Mouse (Mus musculus) spleen, adult 2 months (tissue): ENCODE results near the gene Gdf7. TPM values are rescaled to one million over a fixed set of nuclear protein-coding genes. Genes with fewer than 3 reads are reported as not detected.

Experiments
- DNase-seq, 2 experiments: peaks; one replicate each; pipeline versions ENCODE4 v3.0.0 to v3.0.0-alpha.2; 2012 to 2021; ENCODE audit warnings: low spot score in 2 of 2, low read depth in 1 of 2
- H3K27ac ChIP-seq: fragments of 200-500 bp; 2 replicates; pipeline ENCODE4 v1.5.1; 2012; ENCODE audit warnings: low read length, inconsistent platforms; ENCODE audit not compliant: insufficient read depth
- H3K27me3 ChIP-seq: fragments of 200-500 bp; 2 replicates; pipeline ENCODE4 v1.6.1; 2012; ENCODE audit warnings: mild to moderate bottlenecking, moderate library complexity, low read length, inconsistent platforms; ENCODE audit not compliant: control insufficient read depth, insufficient read depth
- H3K36me3 ChIP-seq: fragments of 200-500 bp; 2 replicates; pipeline ENCODE4 v1.6.1; 2012; ENCODE audit warnings: mild to moderate bottlenecking, low read length, inconsistent platforms; ENCODE audit not compliant: control insufficient read depth, insufficient read depth
- H3K4me1 ChIP-seq: fragments of 200-500 bp; 2 replicates; pipeline ENCODE4 v1.6.1; 2011; ENCODE audit warnings: inconsistent platforms; ENCODE audit not compliant: control insufficient read depth, insufficient read depth, insufficient read length
- H3K4me3 ChIP-seq: fragments of 200-500 bp; 2 replicates; pipeline ENCODE4 v1.5.1; 2011; ENCODE audit warnings: mild to moderate bottlenecking, inconsistent platforms; ENCODE audit not compliant: insufficient read depth, insufficient read length; ENCODE audit errors: extremely low read depth
- CTCF ChIP-seq: fragments of 200-500 bp; IDR thresholded peaks from 2 replicates; pipeline ENCODE4 v1.5.1; 2011; ENCODE audit warnings: mild to moderate bottlenecking, inconsistent platforms; ENCODE audit not compliant: insufficient read depth, insufficient read length, insufficient replicate concordance; ENCODE audit errors: extremely low read depth
- POLR2A ChIP-seq: fragments of 200-500 bp; IDR thresholded peaks from 2 replicates; pipeline ENCODE4 v1.6.1; 2011; ENCODE audit warnings: low read depth, low read length, inconsistent platforms
- WGBS: fragments of 180-500 bp; shearing (Covaris S2); methylation state at CpG from one replicate; pipeline ENCODE4 v1.1.7; 2018; 5-methylcytosine and 5-hydroxymethylcytosine counted together
- polyA plus RNA-seq: library from polyadenylated mRNA; depleted of rRNA; stranded (reverse); fragments of >200 nt; gene quantifications from 2 replicates; pipeline ENCODE4 v1.2.3, GENCODE M21; 2012

Gdf7 gene
- polyA plus RNA-seq, 1 experiment, result not detected

DNA sequence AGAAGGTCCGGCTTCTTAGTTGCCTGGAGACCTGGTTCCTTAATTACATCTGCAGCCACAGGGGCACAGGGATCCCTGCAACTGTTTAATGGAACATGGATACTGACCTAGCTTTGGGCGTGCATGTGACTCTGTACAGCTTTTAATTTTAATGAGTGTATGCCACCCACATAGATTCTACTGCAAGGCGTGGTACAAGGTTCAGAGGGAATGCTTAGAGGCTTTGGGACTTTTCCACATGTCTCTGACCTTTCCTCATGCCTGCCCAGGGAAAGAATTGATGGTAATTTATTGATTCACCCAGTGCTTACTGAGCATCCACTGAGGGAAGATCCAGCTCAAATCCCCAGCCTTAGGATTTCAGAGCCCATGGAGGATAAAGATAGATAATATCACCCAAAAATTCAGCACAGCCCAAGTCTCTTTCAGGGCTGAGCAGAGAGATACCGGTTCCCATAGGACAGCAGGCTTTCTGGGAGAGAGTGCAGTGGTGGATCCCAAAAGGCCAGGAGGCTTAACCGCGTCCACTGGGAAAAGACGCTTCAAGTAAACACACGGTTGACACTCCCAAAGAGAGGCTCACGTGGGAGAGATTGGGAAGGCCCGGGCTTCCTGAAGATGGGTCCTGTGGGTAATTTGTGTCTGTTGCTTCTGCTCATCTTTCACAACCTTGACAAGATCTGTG lies 35.0 kb upstream of the Gdf7 start:
- WGBS, result 92% methylated on average over 10 of the region's 10 CpGs
- no peak for TF ChIP-seq CTCF
- no peak for TF ChIP-seq POLR2A
- Histone ChIP-seq H3K27me3 (no peaks in the 10 kb centered on the region), H3K27ac (no peak overlapping the region), H3K36me3 (peaks cover 5% of the 10 kb centered on the region), H3K4me1 (no peaks in the 10 kb centered on the region), H3K4me3 (no peak overlapping the region)
- DNase-seq, result no peak

- Histone ChIP-seq H3K4me1 (no peaks in the 10 kb centered on the region), H3K27ac (no peak overlapping the region), H3K27me3 (no peaks in the 10 kb centered on the region), H3K4me3 (no peak overlapping the region), H3K36me3 (peaks cover 5% of the 10 kb centered on the region)
- no peak for TF ChIP-seq POLR2A
- TF ChIP-seq CTCF, result no peak
- 69% methylated on average over 2 of the region's 2 CpGs for WGBS
- DNase-seq, result no peak
Observed at GRCm38 (mm10) chr12:8335503-8335902, 33.7 kb upstream of the Gdf7 start.

DNA sequence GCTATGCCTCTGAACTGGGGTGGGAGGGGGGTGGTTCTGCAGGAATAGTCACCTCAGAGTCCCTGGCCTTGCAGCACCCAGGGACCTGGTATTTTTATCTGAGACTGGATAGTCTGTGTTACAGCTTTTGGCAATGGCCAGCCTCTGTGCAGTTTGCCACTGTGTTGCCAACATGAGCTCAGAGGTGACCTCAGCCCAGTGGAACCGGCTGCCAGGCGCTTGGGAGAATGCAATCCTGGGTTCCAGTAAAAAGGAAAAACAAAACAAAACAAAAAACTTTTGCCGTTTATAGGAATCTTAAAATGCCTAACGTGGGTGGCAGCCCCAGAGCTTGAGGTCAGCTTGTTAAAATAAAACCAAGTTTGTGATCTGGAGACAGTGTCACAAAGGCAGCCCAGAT lies 32.5 kb upstream of the Gdf7 start:
- H3K4me1 ChIP-seq, result no peaks in the 10 kb centered on the region
- H3K27me3 ChIP-seq, result no peaks in the 10 kb centered on the region
- WGBS, result 95% methylated on average over 4 of the region's 4 CpGs
- no peak overlapping the region for H3K4me3 ChIP-seq
- no peak overlapping the region for H3K27ac ChIP-seq
- no peak for DNase-seq
- peaks cover 6% of the 10 kb centered on the region for H3K36me3 ChIP-seq
- no peak for TF ChIP-seq CTCF
- TF ChIP-seq POLR2A, result no peak

GRCm38 (mm10) chr12:8333617-8334016 lies 31.9 kb upstream of the Gdf7 start:
- H3K4me1 ChIP-seq, result no peaks in the 10 kb centered on the region
- no peak overlapping the region for H3K27ac ChIP-seq
- no peaks in the 10 kb centered on the region for H3K27me3 ChIP-seq
- WGBS, result 94% methylated on average over 8 of the region's 8 CpGs
- no peak overlapping the region for H3K4me3 ChIP-seq
- TF ChIP-seq POLR2A (no peak), CTCF (no peak)
- peaks cover 6% of the 10 kb centered on the region for H3K36me3 ChIP-seq
- no peak for DNase-seq

GRCm38 (mm10) chr12:8332174-8332542 lies 30.4 kb upstream of the Gdf7 start:
- H3K4me3 ChIP-seq, result no peak overlapping the region
- no peak for TF ChIP-seq CTCF
- TF ChIP-seq POLR2A, result no peak
- 81% methylated on average over 5 of the region's 5 CpGs for WGBS
- no peaks in the 10 kb centered on the region for H3K4me1 ChIP-seq
- DNase-seq, result no peak
- no peaks in the 10 kb centered on the region for H3K27me3 ChIP-seq
- 0 out of 2 replicates have a peak, but pooled peaks cover 1% of the 10 kb centered on the region for H3K36me3 ChIP-seq
- H3K27ac ChIP-seq, result no peak overlapping the region

GRCm38 (mm10) chr12:8331489-8332173 lies 29.9 kb upstream of the Gdf7 start:
- TF ChIP-seq CTCF, result no peak
- no peak for TF ChIP-seq POLR2A
- DNase-seq, result no peak
- 87% methylated on average over 14 of the region's 14 CpGs for WGBS
- Histone ChIP-seq H3K4me3 (no peak overlapping the region), H3K36me3 (0 out of 2 replicates have a peak, but pooled peaks cover 1% of the 10 kb centered on the region), H3K27ac (no peak overlapping the region), H3K4me1 (no peaks in the 10 kb centered on the region), H3K27me3 (no peaks in the 10 kb centered on the region)

- no peaks in the 10 kb centered on the region for H3K4me1 ChIP-seq
- H3K27ac ChIP-seq, result no peak overlapping the region
- TF ChIP-seq POLR2A (no peak), CTCF (no peak)
- no peak overlapping the region for H3K4me3 ChIP-seq
- no peak for DNase-seq
- no peaks in the 10 kb centered on the region for H3K27me3 ChIP-seq
- H3K36me3 ChIP-seq, result 0 out of 2 replicates have a peak, but pooled peaks cover 1% of the 10 kb centered on the region
- WGBS, result 86% methylated on average over 7 of the region's 7 CpGs
Observed at GRCm38 (mm10) chr12:8329236-8329635, 27.5 kb upstream of the Gdf7 start.
